Mouse (Mus musculus) right cerebral cortex, adult 18-20 months (tissue): ENCODE measurements around the gene Ccdc92.

Experiments
- DNase-seq: peaks from one replicate; pipeline ENCODE4 v3.0.0; 2022; ENCODE audit warnings: mixed read lengths

Ccdc92 gene

DNA sequence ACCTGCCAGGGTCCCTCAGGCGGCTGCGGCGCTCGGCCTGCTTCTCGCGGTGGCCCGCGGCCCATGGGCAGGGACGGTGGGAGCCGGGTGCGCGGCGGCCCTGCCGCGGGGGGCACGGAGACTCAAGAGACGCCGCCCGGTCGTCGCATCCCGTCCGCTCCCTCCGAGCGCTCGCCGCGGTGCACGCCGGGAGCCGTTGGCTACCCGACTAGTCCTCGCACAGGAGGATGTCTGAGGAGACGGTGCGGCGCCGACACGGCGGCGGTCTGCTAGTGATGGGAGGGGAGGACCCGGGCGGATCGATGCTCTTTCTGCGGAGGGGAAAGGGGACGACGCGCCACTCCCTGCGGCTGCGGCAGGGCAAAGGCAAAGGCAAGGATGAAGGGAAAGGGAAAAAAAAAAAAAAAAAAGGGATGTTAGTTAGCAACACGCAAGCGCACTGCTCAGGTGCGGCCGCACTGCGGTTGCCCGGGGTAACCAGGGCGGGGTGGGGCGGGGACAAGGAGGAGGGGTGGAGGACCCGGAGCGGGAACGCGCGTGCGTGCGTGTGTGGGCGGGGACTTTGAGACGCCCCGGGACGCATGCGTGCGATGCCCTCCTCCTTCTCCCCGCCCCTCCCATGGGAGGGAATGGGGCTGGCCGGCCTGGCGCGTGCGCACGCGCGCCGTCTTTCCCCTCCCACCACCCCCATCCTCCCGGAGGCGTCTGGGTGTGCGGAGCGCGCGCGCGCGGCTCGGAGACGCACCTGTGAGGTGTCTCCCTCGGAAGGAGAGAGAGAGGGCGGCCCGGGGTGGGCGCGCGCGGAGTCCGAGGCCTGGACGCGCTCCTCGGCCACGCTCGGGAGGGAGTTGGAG lies at the start of gene Ccdc92, which contains the start of gene Zfp664:
Gene Ccdc92, minus strand, starts transcription at position 412 of the 854 bp plus-strand sequence.
Gene Zfp664, plus strand, starts transcription at position 679 of the 854 bp plus-strand sequence.
- DNase-seq = peak; percentile 98

DNA sequence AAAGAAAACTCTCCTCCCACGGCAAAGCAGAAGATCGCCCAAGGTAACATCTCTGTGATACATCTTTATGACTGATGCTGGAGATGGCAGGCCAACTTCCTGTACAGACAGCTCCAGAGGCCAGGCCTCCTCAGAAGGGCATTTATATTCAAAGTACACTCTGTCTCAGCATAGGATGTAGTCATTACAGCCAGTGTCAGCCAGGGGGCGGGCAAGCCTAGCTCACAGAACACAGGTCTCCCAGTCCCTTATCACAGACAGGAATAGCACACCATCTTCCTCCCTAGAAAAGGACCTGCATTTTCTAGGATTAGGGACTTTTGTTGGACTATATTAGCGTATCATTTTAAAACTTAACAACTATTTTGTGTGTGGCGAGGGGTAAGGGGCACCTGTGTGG lies 46.6 kb upstream of the Ccdc92 start:
- DNase-seq = peak; percentile 73

DNA sequence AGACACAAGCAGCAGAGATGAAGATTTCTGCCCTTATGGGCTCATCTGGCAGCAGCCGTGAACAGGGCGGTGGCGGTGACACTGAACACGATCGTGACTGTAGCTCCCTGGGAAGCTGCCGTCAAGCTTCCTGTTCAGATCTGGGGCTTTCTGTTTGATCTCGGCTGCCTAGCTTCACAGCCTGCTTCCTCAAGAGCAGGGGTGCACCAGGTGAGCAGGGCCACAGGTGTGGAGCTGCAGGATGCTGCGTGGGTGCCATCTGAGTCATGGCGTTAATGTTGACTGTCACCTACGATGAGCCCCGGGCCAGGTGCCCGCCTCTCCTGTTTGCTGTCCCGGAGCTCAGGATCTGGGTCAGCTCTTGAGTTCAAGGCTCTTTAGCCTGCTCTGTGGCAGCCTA lies 44.7 kb upstream of the Ccdc92 start:
- no peak for DNase-seq

DNA sequence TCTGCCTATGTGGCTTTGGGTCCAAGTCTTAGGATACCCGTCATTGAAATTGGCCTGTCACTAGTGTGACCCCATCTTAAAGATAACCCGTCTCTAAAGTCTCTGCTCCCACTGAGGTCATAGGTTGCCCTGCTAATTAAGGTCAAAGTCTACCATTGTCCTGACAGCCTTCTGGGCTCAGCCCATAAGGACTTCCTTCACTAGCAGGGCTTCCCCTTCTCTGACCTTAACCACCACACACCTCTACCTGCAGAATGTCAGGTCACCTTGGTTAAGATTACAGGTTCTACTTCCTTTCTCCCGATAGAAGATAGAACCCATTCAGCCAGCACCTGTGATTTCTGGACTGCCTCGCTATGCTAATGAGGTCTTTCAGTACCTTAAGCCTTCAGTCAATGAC lies 41.6 kb upstream of the Ccdc92 start:
- no peak for DNase-seq

DNA sequence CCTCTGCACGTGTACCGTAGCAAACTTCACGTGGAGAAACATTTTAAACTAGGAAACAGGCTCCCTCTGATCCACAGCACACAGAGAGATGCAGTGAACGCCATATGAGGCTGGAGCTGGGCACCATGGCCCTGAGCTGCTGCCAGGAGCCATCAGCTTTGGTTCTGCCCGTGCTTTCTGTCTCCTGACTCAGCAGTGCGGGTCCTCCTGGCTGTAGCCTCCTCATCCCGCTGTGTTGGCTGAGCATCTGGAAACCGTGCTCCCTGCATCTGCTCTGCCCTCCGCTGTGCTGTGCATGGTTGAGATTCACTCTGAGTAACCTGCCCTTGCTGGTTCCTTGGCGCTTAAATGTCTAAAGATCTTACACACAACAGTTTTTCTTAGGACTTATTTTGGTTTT lies 40.0 kb upstream of the Ccdc92 start:
- no peak for DNase-seq

DNA sequence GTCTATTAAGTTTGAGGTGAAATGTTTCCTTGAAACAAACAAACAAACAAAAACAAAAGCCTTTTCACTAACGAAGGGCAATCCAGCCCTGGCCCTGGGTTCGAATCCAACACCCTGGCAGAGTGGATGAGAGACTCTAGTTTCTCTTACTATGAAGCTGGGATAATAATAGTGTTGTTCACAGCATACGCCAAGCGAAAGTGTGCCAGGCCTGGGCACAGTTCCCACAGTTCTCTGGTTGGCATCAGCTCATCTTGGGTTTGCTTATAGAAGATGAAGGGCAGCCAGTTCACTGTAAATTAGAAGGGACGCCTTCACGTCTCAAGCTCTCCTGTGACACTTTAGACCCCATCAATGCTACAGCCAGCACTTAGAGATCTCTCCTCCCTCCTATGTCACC lies 39.5 kb upstream of the Ccdc92 start:
- peak; percentile 54 for DNase-seq

DNA sequence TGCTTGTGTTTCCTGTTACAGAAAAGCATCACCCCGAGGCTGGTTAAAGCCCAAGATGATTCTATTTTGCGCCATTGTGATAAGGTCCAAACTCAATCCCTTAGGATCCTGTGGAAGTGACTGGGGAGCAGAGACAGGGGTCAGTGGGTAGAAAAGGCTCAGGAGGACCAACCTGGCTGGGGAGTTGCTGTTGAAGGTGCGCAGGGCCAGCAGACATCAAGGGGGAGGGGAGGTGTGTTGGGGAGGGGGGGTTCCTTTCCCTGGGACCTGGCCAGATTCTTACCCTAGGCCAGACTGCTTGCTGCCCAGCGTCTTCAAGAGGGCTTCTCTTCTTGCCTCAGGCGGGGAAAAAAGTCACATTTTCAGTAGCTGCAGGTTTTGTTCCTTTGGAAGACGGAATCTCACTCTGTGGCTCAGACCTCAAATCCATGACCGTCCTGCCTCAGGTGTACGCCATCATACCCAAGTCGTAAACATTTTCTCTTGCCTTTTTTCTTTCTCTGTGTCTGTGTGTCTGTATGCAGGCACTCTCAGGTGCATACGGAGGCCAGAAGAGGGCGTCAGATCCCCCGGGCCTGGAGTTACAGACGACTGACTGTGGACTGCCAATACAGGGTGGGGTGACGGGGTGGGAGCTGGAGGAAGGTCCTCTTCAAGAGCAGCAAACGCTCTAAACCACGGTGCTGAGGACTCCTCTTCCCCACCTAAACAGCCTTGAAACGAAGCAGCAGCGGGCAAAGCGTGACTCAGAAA lies 38.7 kb upstream of the Ccdc92 start:
- DNase-seq = no peak

DNA sequence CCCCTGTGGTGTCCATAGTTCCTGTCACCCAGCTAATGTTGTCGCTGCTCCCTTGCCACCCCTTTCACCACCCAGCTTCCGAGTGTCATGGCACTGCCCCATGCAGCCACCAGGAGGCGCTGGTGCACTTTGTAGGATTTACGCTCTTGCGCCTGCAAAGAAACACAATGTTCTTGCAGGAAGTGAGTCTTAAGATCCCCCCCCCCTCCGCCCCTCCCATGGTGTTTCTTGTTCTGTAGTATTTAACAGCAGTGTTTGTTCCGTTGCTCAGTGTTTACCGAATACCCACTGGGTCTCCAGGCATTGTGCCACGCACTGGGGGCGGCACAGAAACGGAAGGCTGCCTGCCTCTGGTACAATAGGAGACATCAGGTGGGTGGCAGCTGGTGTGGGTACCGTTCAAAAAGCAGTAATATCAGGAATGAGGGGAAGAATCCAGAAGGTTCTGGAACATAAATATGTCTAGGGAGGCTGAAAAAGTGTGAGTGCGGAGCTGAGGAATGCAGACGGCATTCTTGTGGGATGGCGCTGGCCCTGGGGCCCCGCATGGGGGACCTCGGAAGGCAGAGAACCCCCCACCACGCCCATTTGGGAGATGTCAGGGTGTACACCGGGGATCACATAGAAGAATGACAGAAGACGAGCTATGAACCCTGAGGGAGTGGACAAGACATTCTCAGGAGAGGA lies 37.9 kb upstream of the Ccdc92 start:
- DNase-seq = peak; percentile 82

DNA sequence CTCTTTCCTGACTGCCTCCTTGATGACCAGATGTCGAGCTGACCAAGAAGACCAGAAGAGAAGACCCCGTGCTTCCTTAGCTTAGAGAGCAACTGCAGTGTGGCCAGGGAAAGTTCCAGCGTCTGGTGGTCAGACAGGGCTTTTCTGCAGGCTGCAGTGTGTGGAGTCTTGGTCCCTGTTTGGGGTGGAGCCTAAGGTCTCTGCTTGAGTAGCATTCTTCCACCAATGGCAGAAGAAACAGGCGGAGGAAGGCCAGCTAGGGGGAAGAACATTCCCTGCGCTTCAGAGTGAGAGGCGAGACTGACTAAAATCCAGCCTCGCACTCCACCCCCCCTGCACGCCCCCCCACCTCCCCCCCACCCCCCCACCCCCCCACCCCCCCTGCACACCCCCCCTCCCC lies 33.9 kb upstream of the Ccdc92 start:
- no peak for DNase-seq

DNA sequence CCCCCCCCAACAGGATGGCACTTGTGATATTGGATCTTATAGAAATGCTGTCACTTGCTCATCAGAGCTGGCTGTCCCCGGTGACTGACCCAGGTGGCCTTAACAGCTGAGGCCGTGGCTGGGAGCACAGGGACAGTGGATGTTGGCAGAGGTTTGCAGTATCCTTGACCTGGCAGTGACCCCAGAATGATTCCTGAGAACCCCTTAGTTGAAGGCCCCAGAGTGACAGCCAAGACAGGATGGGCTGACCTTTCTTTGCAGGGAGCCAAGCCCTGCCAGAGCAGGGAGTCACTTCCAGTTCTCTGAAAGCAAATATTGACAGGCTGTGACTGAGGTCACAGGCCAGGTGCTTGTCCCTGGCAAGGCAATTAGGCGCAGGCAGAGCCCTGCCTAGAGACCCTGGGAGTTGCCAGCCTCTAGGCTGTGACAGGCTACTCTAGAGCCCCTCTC lies 29.7 kb upstream of the Ccdc92 start:
- no peak for DNase-seq

DNA sequence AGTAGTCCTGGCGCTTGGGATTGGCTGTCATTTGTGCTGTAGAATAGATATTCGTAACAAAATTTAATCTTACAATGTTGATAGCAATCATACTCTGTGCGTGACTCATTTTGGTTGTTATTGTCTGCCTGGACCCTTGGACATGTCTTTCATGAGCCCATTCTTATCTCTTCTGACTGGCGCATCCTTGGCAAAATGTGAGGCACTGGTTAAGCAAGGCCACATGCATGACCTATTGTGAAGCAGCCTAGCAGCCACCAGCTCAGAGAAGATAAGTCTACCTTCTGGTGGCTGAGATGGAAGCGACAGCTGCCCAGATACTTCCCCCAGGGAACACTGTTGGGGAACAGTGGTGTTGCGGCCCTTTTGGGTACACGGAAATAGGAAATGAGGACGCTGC lies 26.4 kb upstream of the Ccdc92 start:
- DNase-seq = no peak

DNA sequence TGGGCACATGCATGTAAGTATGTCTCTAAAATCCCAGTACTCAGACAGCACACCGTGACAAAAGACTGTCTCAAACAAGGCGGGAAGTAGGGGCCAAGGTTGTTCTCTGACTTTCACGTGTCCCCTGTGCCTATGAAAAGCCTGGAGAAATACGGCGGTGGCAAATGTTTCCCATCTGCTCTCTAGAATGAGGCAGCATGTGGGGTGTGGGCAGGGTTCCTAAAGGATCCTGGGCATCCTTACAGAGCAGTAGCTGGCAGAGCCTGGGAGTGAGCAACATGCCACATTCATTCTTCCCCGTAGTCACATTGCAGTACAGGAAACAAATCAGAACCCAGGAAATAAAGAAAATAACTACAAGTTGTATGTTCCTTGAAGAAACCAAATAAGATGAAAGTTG lies 21.7 kb upstream of the Ccdc92 start:
- DNase-seq = peak; percentile 74

DNA sequence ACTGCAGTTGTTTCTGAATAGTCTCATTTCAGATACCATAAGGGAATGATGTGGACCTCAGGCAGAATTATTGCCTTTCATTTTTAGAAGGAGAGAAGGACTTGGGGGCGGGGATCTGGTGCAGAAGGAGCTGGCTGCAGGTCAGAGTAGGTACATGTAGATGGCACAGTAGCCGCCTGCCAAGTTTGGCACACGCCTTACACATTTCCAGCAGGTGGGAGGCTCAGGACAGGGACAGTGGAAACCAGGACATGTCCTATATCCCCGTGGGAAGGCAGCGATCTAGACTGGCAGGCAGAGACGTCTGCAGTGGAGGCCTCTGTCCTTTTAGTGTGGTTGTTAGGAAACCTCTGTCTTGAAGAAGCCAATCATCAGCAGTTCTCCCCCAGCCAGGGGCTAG lies 17.6 kb upstream of the Ccdc92 start:
- no peak for DNase-seq

DNA sequence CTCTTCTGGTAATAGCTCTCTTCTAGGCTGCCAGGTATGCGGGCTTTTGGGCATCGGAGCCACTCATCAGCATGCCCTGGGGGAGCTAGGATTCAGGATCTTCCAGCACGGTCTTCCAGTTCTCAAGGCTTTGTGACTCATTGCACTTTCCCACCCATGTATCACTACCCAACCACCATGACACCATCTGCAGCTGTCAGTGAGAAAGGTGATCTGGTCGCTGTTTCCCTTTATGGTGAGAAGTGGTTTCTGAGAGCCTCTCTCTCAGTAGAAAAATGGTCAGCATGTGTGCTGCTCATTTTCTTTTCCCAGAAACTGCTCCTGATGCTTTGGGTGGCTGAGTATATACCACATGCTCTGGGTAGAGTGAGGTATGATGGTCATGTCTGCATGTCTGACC lies 17.0 kb upstream of the Ccdc92 start:
- DNase-seq = no peak

DNA sequence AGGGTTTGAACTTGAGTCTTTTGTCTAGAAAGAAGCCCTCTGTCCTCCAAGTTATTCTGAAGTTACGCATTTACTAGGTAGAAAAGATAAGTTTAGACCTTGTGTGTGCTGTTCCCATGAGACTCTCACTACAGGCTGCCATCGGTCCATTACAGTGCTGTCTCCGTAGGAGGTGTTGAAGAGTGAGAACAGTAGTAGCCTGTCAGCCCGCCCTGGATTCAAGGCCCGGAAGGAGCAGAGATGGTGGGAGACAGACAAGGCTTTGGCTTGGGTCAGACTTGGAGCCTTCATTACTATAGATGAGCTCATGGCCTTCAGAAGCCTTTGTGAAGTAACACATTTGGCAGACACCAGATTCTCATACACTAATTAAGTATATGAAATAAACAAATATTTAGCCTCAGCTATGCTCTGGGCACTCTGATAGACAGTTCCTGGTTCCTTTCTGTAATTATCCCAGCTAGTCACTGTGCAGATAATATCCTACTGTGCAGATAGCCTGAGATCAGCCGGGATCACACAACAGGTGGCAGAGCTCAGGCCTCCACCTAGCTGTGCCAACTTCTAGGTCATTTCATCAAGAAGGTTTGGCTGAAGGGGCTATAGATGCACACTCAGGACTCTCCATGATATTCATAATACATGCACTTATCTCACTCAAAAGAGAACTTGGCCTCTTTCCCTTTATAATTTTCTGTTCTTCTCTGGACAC lies 11.8 kb upstream of the Ccdc92 start:
- DNase-seq = no peak

DNA sequence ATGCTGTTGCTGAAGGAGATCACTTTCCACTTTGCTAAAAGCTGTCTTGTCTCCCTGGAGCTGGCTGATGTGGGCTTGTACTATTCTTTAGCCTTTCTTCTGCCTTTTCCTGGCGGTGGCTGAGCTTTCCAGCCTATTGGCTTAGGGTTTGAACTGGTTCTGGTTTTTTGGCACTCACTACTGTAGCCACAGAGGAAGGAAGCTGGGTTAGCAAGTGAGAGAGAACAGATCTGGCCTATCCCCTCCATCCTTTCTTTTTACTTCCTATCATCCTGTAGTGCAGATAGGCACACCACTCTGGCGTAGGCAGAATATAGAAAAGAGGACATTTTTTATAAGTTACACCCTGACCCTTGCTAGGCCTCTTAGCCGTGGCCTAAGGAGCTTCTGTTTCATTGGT lies 10.9 kb upstream of the Ccdc92 start:
- DNase-seq = no peak

DNA sequence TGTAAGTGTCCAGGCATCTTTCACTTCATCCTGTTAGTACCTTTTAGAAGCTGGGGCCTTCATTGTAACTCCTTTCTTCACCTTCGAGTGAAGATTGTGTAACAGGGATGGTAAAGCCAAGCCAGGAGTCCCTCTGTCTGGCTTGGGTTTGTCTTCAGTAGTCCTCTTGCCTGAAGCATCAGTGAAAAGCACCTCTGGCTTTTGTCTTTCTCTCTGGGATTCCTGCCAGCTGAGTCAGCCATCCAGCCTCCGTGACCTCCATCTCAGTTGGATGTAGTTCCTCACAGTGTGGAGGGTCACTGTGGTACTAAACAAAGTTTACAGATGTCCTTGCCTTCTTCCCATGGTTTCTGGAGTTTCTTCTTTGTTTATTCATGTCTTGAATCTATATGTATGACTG lies 9.8 kb upstream of the Ccdc92 start:
- DNase-seq = no peak

DNA sequence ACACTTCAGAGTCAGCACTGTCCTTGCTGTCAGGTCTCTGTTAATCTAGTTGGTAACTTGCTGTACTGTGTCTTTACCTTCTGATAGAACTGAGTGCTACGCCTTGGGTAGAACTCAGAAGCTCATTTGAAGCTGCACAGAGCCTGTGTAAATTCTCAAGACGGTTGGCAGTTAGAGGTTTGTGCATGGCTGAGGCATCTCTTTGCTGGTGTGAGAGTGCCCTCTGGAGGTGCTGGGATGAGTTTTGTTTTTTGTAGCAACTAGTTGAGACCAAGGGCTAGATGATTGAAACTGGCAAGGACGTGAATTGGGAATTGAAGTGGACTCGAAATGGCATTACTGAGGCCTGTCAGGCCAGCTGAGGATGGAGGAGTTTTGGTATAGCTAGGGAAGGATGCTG lies 6.8 kb upstream of the Ccdc92 start:
- DNase-seq = peak; percentile 67

DNA sequence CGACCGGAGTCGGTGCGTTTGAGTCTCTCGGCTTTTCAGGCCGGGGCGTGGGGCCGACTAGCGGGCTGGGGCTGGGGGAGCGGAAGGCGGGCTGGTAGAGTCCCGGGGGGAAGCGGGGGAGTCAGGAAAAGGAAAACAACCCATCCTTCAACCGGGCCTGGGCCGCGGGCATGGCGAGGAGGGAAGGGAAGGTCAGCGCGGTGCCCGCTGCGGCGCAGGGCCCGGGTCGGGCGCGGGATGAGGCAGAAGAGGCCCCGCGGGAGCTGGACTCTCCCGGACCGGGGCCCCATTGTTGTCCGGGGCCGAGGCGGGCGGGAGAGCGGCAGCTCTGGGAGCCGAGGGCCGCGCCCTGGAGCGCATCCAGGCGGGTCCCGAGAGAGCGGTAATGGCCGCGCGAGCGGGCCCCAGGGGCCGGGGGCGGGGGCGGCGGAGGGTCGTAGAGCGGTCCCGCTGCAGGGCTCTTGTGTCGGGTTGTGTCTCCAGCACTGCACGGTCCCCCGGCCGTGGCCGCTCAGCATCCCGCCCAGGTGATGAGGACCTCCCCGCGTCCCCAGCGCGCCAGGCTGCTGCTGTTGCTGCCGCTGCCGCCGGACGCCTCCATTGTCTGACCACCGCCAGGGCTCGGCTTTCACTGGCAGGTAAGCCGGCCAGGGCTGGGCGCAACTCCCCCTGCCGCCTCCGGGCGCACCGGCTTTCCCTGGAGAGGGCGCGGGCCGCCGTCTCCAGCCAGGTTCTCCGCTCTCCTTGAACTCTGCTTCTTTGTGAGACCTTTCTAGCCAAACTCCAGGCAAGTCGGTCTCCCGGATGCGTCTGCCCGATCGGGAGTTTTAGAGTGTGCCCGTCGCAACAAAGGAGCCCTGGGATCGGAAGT lies 882 bp upstream of the Ccdc92 start:
- DNase-seq = no peak

DNA sequence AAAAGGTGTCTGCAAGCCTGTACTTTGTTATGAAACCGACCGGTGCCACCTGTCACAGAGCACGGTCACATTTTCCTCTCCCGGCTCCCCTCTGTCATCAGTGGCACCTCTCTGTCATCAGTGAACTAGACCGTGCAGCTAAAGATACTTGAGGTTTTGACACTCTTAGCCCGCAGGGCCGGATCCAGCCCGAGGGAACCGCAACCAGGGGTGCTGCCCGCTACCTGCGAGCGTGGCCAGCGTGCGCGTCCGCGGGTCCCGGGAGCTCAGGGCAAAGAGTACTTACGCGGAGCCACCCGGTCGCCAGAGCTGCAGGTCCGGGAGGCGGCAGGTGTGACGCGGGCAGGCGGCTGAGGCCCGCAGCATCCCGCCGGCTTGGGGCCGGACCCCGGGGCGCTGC lies 761 bp downstream of the Ccdc92 start:
- DNase-seq = peak; percentile 45

DNA sequence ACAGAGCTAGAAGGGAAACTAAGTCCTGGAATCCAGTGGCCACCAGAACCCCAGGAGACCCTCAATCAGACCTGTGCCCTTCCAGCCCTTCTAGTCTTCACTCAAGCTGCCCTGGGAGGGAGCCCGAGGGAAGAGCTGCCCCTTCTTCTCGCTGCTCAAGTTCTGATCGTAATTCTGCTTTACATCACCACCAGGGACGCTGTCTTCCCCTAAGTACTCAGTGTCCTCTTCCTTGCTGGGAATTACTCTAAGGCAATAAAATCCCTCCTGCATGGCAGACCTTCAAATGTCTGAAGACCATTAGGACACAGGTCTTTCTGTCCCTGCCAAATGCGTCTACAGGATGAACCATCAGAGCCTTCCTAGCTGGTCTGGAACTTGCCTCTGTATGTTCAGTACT lies 2.2 kb downstream of the Ccdc92 start:
- DNase-seq = no peak

DNA sequence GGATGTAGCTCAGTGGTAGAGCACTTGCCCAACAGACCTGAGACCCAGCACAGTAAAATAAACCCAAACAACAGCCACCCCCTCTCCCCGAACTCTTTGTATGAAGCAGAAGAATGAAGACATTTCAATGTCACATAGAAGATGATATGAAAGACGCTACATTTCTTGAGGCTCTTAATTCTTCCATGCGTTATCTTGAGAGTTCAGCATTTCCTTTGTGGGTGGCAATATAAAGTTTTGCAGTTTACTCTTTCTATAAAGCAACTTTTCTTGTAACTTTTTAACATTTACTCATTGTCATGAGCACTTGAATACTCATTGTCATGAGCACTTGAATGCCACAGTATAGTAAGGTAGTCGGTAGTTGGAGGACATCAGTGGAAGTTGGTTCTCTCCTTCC lies 8.0 kb downstream of the Ccdc92 start:
- DNase-seq = no peak
